Mouse (Mus musculus): Measurements from ENCODE around the gene Tsfm. TPM values are rescaled to one million over a fixed set of nuclear protein-coding genes. Genes with fewer than 3 reads are reported as not detected.
A peak's percentile ranks its signal among the peaks of the same experiment; 100 is the strongest.
"Not testable (repeated sequence)": the region's sequence is repeated elsewhere in the genome, so short reads cannot be mapped to it uniquely, and the experiment has no call there.

Gene Tsfm
- polyA plus RNA-seq, 1 experiment from 2014 or later, result 71.6 TPM

DNA sequence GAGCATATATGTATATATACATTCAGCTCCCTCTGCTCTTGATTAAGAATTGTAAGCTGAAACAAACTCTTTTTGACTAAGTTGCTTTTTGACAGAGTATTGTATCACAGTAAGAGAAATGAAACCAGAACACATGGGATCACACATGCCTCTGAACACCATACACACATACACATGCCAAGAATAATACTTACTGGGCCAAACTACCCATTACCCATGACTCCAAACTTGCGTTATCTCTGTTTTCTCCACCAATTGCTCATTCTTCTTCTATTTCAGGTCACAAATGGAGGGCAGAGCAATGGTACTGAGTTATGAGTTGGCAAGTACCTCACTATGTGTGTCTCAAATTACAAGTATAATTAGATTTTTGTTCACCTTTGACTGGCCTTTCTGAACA is 43.3 kb upstream of the Tsfm start:
- peaks cover 27% of the 10 kb centered on the region for H3K27me3 ChIP-seq (ENCODE audit: control insufficient read depth, insufficient read depth, low read depth, low read length)
- H3K36me3 ChIP-seq (ENCODE audit: control insufficient read depth, insufficient read depth, low read length), result no peaks in the 10 kb centered on the region
- H3K27ac ChIP-seq (ENCODE audit: low read length), result no peak overlapping the region
- H3K4me3 ChIP-seq (ENCODE audit: low read length), result no peak overlapping the region
- WGBS, result 87% methylated on average over 1 of the region's 1 CpGs
- no peak for ATAC-seq (ENCODE audit: low read depth)
- H3K9ac ChIP-seq (ENCODE audit: low read length), result no peak overlapping the region
- H3K4me2 ChIP-seq (ENCODE audit: low read depth, low read length), result no peak overlapping the region
- peaks cover 10% of the 10 kb centered on the region for H3K4me1 ChIP-seq (replicated peaks; ENCODE audit: control insufficient read depth, insufficient read depth, low read length)
- H3K9me3 ChIP-seq (ENCODE audit: control insufficient read depth, low read length), result no peaks in the 10 kb centered on the region

DNA sequence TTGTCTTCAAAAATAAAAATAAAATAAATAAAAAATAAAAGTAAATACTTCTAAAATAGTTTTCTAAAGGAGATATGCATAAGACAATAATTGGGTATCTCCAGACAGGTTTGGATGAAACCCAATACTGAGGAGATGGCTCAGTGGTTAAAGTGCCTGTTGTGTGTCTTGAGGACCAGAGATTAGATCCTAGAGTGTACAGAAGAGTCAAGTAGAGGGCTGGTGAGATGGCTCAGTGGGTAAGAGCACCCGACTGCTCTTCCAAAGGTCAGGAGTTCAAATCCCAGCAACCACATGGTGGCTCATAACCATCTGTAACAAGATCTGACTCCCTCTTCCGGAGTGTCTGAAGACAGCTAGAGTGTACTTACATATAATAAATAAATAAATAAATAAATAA is 42.3 kb upstream of the Tsfm start:
- not testable (repeated sequence) for H3K9ac ChIP-seq (ENCODE audit: low read length); H3K27ac ChIP-seq (ENCODE audit: low read length); H3K4me3 ChIP-seq (ENCODE audit: low read length); H3K4me2 ChIP-seq (ENCODE audit: low read depth, low read length); H3K36me3 ChIP-seq (ENCODE audit: control insufficient read depth, insufficient read depth, low read length); ATAC-seq (ENCODE audit: low read depth); H3K9me3 ChIP-seq (ENCODE audit: control insufficient read depth, low read length)
- Histone ChIP-seq H3K27me3 (ENCODE audit: control insufficient read depth, insufficient read depth, low read depth, low read length) (peaks cover 17% of the 10 kb centered on the region), H3K4me1 (replicated peaks; ENCODE audit: control insufficient read depth, insufficient read depth, low read length) (peaks cover 19% of the 10 kb centered on the region)
- WGBS, result 65% methylated on average over 2 of the region's 2 CpGs

- H3K9ac ChIP-seq (ENCODE audit: low read length); ATAC-seq (ENCODE audit: low read depth); H3K9me3 ChIP-seq (ENCODE audit: control insufficient read depth, low read length); H3K4me2 ChIP-seq (ENCODE audit: low read depth, low read length); H3K4me3 ChIP-seq (ENCODE audit: low read length); H3K27ac ChIP-seq (ENCODE audit: low read length): not testable (repeated sequence)
- peaks cover 19% of the 10 kb centered on the region for H3K4me1 ChIP-seq (replicated peaks; ENCODE audit: control insufficient read depth, insufficient read depth, low read length)
- H3K36me3 ChIP-seq (ENCODE audit: control insufficient read depth, insufficient read depth, low read length), result peaks cover 13% of the 10 kb centered on the region
- H3K27me3 ChIP-seq (ENCODE audit: control insufficient read depth, insufficient read depth, low read depth, low read length), result peaks cover 10% of the 10 kb centered on the region
- WGBS, result 75% methylated on average over 4 of the region's 4 CpGs
Measured at GRCm38 (mm10) chr10:127072270-127072669, 41.6 kb upstream of the Tsfm start.

- Histone ChIP-seq H3K4me1 (replicated peaks; ENCODE audit: control insufficient read depth, insufficient read depth, low read length) (peaks cover 19% of the 10 kb centered on the region), H3K9me3 (ENCODE audit: control insufficient read depth, low read length) (no peaks in the 10 kb centered on the region), H3K36me3 (ENCODE audit: control insufficient read depth, insufficient read depth, low read length) (peaks cover 24% of the 10 kb centered on the region), H3K4me3 (ENCODE audit: low read length) (peak overlapping the region; percentile 82), H3K4me2 (ENCODE audit: low read depth, low read length) (peak overlapping the region; percentile 78), H3K27ac (ENCODE audit: low read length) (no peak overlapping the region), H3K9ac (ENCODE audit: low read length) (peak overlapping the region; percentile 78), H3K27me3 (ENCODE audit: control insufficient read depth, insufficient read depth, low read depth, low read length) (peaks cover 3% of the 10 kb centered on the region; the same call in 1 of the 2 replicates)
- WGBS, result 68% methylated on average over 9 of the region's 9 CpGs
- ATAC-seq (ENCODE audit: low read depth), result no peak
Measured at GRCm38 (mm10) chr10:127071203-127071602, 40.6 kb upstream of the Tsfm start.

GRCm38 (mm10) chr10:127070190-127071121 is 39.8 kb upstream of the Tsfm start, which contains the start of gene Tspan31:
TSS of gene Tspan31 (minus strand) at chr10:127070264.
- H3K4me1 ChIP-seq (replicated peaks; ENCODE audit: control insufficient read depth, insufficient read depth, low read length), result peaks cover 19% of the 10 kb centered on the region
- peaks cover 31% of the 10 kb centered on the region for H3K36me3 ChIP-seq (ENCODE audit: control insufficient read depth, insufficient read depth, low read length)
- peak within 1 kb of the TSS; percentile 78 for H3K4me2 ChIP-seq (ENCODE audit: low read depth, low read length)
- H3K9ac ChIP-seq (ENCODE audit: low read length), result peak within 1 kb of the TSS; percentile 85
- peak; percentile 95 for ATAC-seq (ENCODE audit: low read depth)
- H3K27me3 ChIP-seq (ENCODE audit: control insufficient read depth, insufficient read depth, low read depth, low read length), result no peaks in the 10 kb centered on the region; the same call in 1 of the 2 replicates
- no peaks in the 10 kb centered on the region for H3K9me3 ChIP-seq (ENCODE audit: control insufficient read depth, low read length)
- H3K4me3 ChIP-seq (ENCODE audit: low read length), result peak within 1 kb of the TSS; percentile 82
- WGBS, result under 1% methylated on average over 36 of the region's 36 CpGs
- H3K27ac ChIP-seq (ENCODE audit: low read length), result peak within 1 kb of the TSS; percentile 95

GRCm38 (mm10) chr10:127069281-127070189 is 38.9 kb upstream of the Tsfm start:
- peak overlapping the region; percentile 78 for H3K4me2 ChIP-seq (ENCODE audit: low read depth, low read length)
- 6% methylated on average over 30 of the region's 30 CpGs for WGBS
- H3K36me3 ChIP-seq (ENCODE audit: control insufficient read depth, insufficient read depth, low read length), result peaks cover 39% of the 10 kb centered on the region
- peak overlapping the region; percentile 85 for H3K9ac ChIP-seq (ENCODE audit: low read length)
- no peaks in the 10 kb centered on the region for H3K27me3 ChIP-seq (ENCODE audit: control insufficient read depth, insufficient read depth, low read depth, low read length)
- ATAC-seq (ENCODE audit: low read depth), result peak; percentile 46
- peaks cover 25% of the 10 kb centered on the region for H3K4me1 ChIP-seq (replicated peaks; ENCODE audit: control insufficient read depth, insufficient read depth, low read length)
- no peaks in the 10 kb centered on the region for H3K9me3 ChIP-seq (ENCODE audit: control insufficient read depth, low read length)
- peak overlapping the region; percentile 82 for H3K4me3 ChIP-seq (ENCODE audit: low read length)
- peak overlapping the region; percentile 95 for H3K27ac ChIP-seq (ENCODE audit: low read length)

DNA sequence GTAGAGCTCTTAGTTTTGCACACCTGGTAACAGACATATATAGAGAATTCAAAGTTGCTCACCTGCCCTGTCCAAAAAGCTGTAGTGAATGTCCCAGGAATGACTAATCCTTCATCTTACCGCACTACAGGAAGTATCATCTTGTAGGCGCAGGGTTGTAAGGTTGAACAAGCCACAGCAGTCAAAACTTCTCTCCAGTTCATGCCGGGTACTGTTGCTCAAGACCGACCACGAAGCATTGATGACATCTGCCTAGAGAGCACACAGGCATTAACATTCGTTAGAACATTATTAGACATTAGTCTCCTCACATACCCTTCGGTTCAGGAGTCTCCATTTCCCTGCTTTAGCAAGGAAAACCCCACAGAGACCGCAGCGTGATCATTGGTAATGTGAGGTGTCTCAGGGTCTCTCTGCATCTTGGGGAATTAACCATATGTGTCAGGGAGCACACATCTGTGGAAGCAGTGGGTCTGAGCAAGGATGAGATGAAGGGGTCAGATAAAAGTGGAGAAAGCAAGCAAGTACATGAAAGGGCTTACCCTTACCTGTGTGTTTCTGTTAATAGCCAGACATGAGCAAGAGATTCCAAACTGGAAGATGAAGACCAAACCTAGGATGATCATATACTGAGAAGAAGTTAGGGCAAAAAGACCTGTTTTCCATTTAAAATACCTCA is 37.9 kb upstream of the Tsfm start:
- Histone ChIP-seq H3K9me3 (ENCODE audit: control insufficient read depth, low read length) (no peaks in the 10 kb centered on the region), H3K36me3 (ENCODE audit: control insufficient read depth, insufficient read depth, low read length) (peaks cover 39% of the 10 kb centered on the region), H3K9ac (ENCODE audit: low read length) (peak overlapping the region; percentile 85), H3K27me3 (ENCODE audit: control insufficient read depth, insufficient read depth, low read depth, low read length) (no peaks in the 10 kb centered on the region), H3K4me3 (ENCODE audit: low read length) (peak overlapping the region; percentile 82), H3K4me1 (replicated peaks; ENCODE audit: control insufficient read depth, insufficient read depth, low read length) (peaks cover 25% of the 10 kb centered on the region), H3K4me2 (ENCODE audit: low read depth, low read length) (peak overlapping the region; percentile 78), H3K27ac (ENCODE audit: low read length) (no peak overlapping the region; the same call in none of the 2 replicates)
- 62% methylated on average over 9 of the region's 9 CpGs for WGBS
- no peak for ATAC-seq (ENCODE audit: low read depth)

DNA sequence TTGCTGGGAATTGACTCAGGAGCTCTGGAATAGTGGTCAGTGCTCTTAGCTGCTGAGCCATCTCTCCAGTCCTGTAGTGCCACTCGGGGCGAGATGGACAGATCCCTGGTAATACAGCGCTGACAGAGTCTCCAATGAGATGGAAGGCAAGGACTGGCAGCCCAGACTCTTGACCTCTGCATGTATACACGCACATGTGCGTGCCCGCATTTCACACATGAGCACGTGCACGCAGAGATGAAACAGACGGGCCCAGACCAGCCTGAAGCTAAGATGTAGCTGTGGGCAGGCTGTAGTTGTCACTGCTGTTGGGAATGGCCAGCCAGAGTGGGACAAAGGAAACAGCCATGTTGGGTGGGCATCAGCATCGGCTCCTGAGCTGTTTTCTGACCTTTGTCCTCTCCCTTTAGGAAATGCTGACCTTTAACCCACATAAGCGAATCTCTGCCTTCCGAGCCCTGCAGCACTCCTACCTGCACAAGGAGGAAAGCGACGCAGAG is 35.9 kb upstream of the Tsfm start:
- Histone ChIP-seq H3K27ac (ENCODE audit: low read length) (no peak overlapping the region), H3K9ac (ENCODE audit: low read length) (no peak overlapping the region), H3K27me3 (ENCODE audit: control insufficient read depth, insufficient read depth, low read depth, low read length) (no peaks in the 10 kb centered on the region; the same call in 1 of the 2 replicates), H3K4me3 (ENCODE audit: low read length) (no peak overlapping the region), H3K4me2 (ENCODE audit: low read depth, low read length) (no peak overlapping the region), H3K36me3 (ENCODE audit: control insufficient read depth, insufficient read depth, low read length) (peaks cover 39% of the 10 kb centered on the region), H3K9me3 (ENCODE audit: control insufficient read depth, low read length) (no peaks in the 10 kb centered on the region), H3K4me1 (replicated peaks; ENCODE audit: control insufficient read depth, insufficient read depth, low read length) (peaks cover 25% of the 10 kb centered on the region)
- WGBS, result 86% methylated on average over 14 of the region's 14 CpGs
- ATAC-seq (ENCODE audit: low read depth), result no peak
